Mouse (Mus musculus) hindbrain, embryonic 16.5 days (tissue): ENCODE results near the gene Celsr1. TPM values are rescaled to one million over a fixed set of nuclear protein-coding genes. Genes with fewer than 3 reads are reported as not detected.
"Not testable (repeated sequence)": the region's sequence is repeated elsewhere in the genome, so short reads cannot be mapped to it uniquely, and the experiment has no call there.

Experiments used
- ATAC-seq: fragments of 200-750 bp; cut with Nextera tagmentation; 2 replicates; pipeline ENCODE4 v1.8.0; 2017; ENCODE audit warnings: moderate TSS enrichment, moderate library complexity
- H3K27ac ChIP-seq: fragments of 300-500 bp; sonication (generic); 2 replicates; pipeline ENCODE4 v1.5.1; 2014; ENCODE audit warnings: low read depth, mild to moderate bottlenecking, control low read depth, low read length, moderate library complexity
- H3K27me3 ChIP-seq: fragments of 300-500 bp; sonication (generic); replicated peaks from 2 replicates; pipeline ENCODE4 v1.6.1; 2014; ENCODE audit warnings: low read length; ENCODE audit not compliant: control insufficient read depth, insufficient read depth
- H3K36me3 ChIP-seq: fragments of 300-500 bp; sonication (generic); 2 replicates; pipeline ENCODE4 v1.6.1; 2014; ENCODE audit warnings: mild to moderate bottlenecking, low read length, moderate library complexity, mixed read lengths; ENCODE audit not compliant: control insufficient read depth, insufficient read depth
- H3K4me1 ChIP-seq: fragments of 300-500 bp; sonication (generic); 2 replicates; pipeline ENCODE4 v1.6.1; 2014; ENCODE audit warnings: low read depth, low read length; ENCODE audit not compliant: control insufficient read depth, insufficient read depth
- H3K4me2 ChIP-seq: fragments of 300-500 bp; sonication (generic); 2 replicates; pipeline ENCODE4 v1.6.1; 2014; ENCODE audit warnings: mild to moderate bottlenecking, low read length, control low read depth, moderate library complexity
- H3K4me3 ChIP-seq: fragments of 300-500 bp; sonication (generic); 2 replicates; pipeline ENCODE4 v1.5.1; 2014; ENCODE audit warnings: mild to moderate bottlenecking, low read length, control low read depth, moderate library complexity
- H3K9ac ChIP-seq: fragments of 300-500 bp; sonication (generic); 2 replicates; pipeline ENCODE4 v1.6.1; 2014; ENCODE audit warnings: low read depth, mild to moderate bottlenecking, control low read depth, low read length, moderate library complexity
- H3K9me3 ChIP-seq: fragments of 300-500 bp; sonication (generic); 2 replicates; pipeline ENCODE4 v1.6.1; 2014; ENCODE audit warnings: mild to moderate bottlenecking, low read length, moderate library complexity; ENCODE audit not compliant: control insufficient read depth
- WGBS: fragments of 180-500 bp; shearing (Covaris S2); extraction: QIAGEN DNeasy Blood & Tissue Kit; methylation state at CpG from one replicate; pipeline ENCODE4 v1.1.7; 2014; 5-methylcytosine and 5-hydroxymethylcytosine counted together
- polyA plus RNA-seq: library from polyadenylated mRNA; unstranded; fragments of >200 nt; fragmentation: Nextera tagmentation; extraction: Ambion mirVana; gene quantifications from 2 replicates; pipeline ENCODE4 v1.2.1, GENCODE M21; 2015

Gene Celsr1
- polyA plus RNA-seq, 1 experiment from 2014 or later = 0.76 TPM

- Histone ChIP-seq H3K36me3 (no peaks in the 10 kb centered on the region), H3K9me3 (no peaks in the 10 kb centered on the region), H3K9ac (no peak overlapping the region), H3K27ac (no peak overlapping the region), H3K4me3 (no peak overlapping the region), H3K4me2 (no peak overlapping the region), H3K4me1 (no peaks in the 10 kb centered on the region), H3K27me3 (no peaks in the 10 kb centered on the region)
- WGBS = 51% methylated on average over 6 of the region's 6 CpGs
- ATAC-seq = no peak
These were observed 165.9 kb downstream of the Celsr1 start for GRCm38 (mm10) chr15:85867696-85868095.

GRCm38 (mm10) chr15:85865913-85866312 lies 167.7 kb downstream of the Celsr1 start:
- not testable (repeated sequence) for H3K9ac ChIP-seq, ATAC-seq, H3K4me1 ChIP-seq, H3K36me3 ChIP-seq, H3K4me2 ChIP-seq, H3K27ac ChIP-seq, H3K27me3 ChIP-seq, H3K4me3 ChIP-seq, H3K9me3 ChIP-seq
- 92% methylated on average over 7 of the region's 7 CpGs for WGBS

- H3K27ac ChIP-seq = peak within 1 kb of the TSS; percentile 83
- no peaks in the 10 kb centered on the region for H3K27me3 ChIP-seq
- under 1% methylated on average over 42 of the region's 42 CpGs for WGBS
- no peaks in the 10 kb centered on the region for H3K36me3 ChIP-seq
- peak within 1 kb of the TSS; percentile 56 for H3K4me3 ChIP-seq
- peak; percentile 99 for ATAC-seq
- H3K9me3 ChIP-seq = no peaks in the 10 kb centered on the region
- peak within 1 kb of the TSS; percentile 83 for H3K9ac ChIP-seq
- peak within 1 kb of the TSS; percentile 78 for H3K4me2 ChIP-seq
- H3K4me1 ChIP-seq = peaks cover 16% of the 10 kb centered on the region
These were observed 174.0 kb downstream of the Celsr1 start, which contains the start of gene Gtse1 for GRCm38 (mm10) chr15:85859490-85860031. Gene Gtse1, plus strand, starts transcription at chr15:85859745.

- Histone ChIP-seq H3K9me3 (no peaks in the 10 kb centered on the region), H3K4me3 (peak overlapping the region; percentile 56), H3K36me3 (no peaks in the 10 kb centered on the region), H3K27ac (peak overlapping the region; percentile 83), H3K27me3 (no peaks in the 10 kb centered on the region), H3K4me2 (peak overlapping the region; percentile 78), H3K4me1 (peaks cover 16% of the 10 kb centered on the region), H3K9ac (peak overlapping the region; percentile 83)
- 7% methylated on average over 15 of the region's 15 CpGs for WGBS
- peak; percentile 16; the same call in 1 of the 2 replicates for ATAC-seq
These were observed 174.5 kb downstream of the Celsr1 start for GRCm38 (mm10) chr15:85858980-85859489.

- WGBS = 69% methylated on average over 12 of the region's 12 CpGs
- Histone ChIP-seq H3K4me1 (no peaks in the 10 kb centered on the region), H3K27ac (no peak overlapping the region), H3K4me2 (no peak overlapping the region), H3K4me3 (no peak overlapping the region), H3K9ac (no peak overlapping the region), H3K36me3 (no peaks in the 10 kb centered on the region), H3K9me3 (no peaks in the 10 kb centered on the region), H3K27me3 (no peaks in the 10 kb centered on the region)
- ATAC-seq = no peak
These were observed 181.8 kb downstream of the Celsr1 start for GRCm38 (mm10) chr15:85851656-85852392.

Other genes with a start within 250 kb of the Celsr1 start
- gene Cdpf1, start 222.1 kb downstream of the Celsr1 start, polyA plus RNA-seq = 21.9 and 24.9 TPM in 2 replicates
- 0.05 and 0.08 TPM in 2 replicates for gene Pkdrej, start 212.0 kb downstream of the Celsr1 start, polyA plus RNA-seq
- 3.2 and 4.2 TPM in 2 replicates for gene Ttc38, start 201.5 kb downstream of the Celsr1 start, polyA plus RNA-seq
- 6.2 and 8.3 TPM in 2 replicates for gene Gtse1, start 174.0 kb downstream of the Celsr1 start, polyA plus RNA-seq
- 47.6 and 50.3 TPM in 2 replicates for gene Trmu, start 154.5 kb downstream of the Celsr1 start, polyA plus RNA-seq
- 18.4 and 30.4 TPM in 2 replicates for gene Gramd4, start 23.9 kb upstream of the Celsr1 start, polyA plus RNA-seq
- 25.3 and 27.6 TPM in 2 replicates for gene Cerk, start 152.4 kb upstream of the Celsr1 start, polyA plus RNA-seq
- 12.6 and 13.2 TPM in 2 replicates for gene Tbc1d22a, start 180.7 kb upstream of the Celsr1 start, polyA plus RNA-seq